Mouse (Mus musculus) erythroblast, embryonic 14.5 days (primary cell): ENCODE data around the gene Acot3.
"Not testable (repeated sequence)": the region's sequence is repeated elsewhere in the genome, so short reads cannot be mapped to it uniquely, and the experiment has no call there.

ENCODE experiments used
- GATA1 ChIP-seq: IDR thresholded peaks from 2 replicates; pipeline ENCODE4 v1.6.1; 2012; ENCODE audit warnings: low read length, inconsistent platforms, mixed read lengths
- TAL1 ChIP-seq: IDR thresholded peaks from 3 replicates; pipeline ENCODE4 v1.6.1; 2012; ENCODE audit warnings: low read length, inconsistent platforms, mixed read lengths

- not testable (repeated sequence) for TF ChIP-seq GATA1, TAL1
These were observed 42.7 kb downstream of the Acot3 start for GRCm38 (mm10) chr12:84094666-84095065.
